Mouse (Mus musculus) cerebellum, adult 2 months (tissue): ENCODE data around the gene Narf.

ENCODE experiments used
- CTCF ChIP-seq: fragments of 200-500 bp; IDR thresholded peaks from 2 replicates; pipeline ENCODE4 v1.5.1; 2011; ENCODE audit warnings: low read depth, mild to moderate bottlenecking, control low read depth, low read length, moderate library complexity, borderline replicate concordance; ENCODE audit not compliant: insufficient read depth
- POLR2A ChIP-seq: fragments of 200-500 bp; IDR thresholded peaks from 2 replicates; pipeline ENCODE4 v1.6.1; 2011; ENCODE audit warnings: low read length, control low read depth, borderline replicate concordance; ENCODE audit not compliant: insufficient read depth

DNA sequence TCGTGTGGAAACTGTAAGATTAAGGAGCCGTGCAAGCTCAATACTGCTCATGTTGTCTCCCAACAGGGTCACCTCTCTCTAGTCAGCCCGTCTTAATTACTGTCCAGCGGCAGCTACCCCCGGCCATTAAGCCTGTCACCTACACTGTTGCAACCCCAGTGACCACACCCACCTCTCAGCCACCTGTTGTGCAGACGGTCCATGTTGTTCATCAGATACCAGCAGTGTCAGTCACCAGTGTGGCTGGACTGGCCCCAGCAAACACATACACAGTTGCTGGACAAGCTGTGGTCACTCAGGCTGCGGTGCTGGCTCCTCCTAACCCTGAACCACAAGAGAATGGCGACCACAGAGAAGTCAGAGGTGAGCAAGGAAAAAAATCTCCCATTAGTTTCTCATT lies 61.4 kb downstream of the Narf start:
- TF ChIP-seq CTCF (no peak), POLR2A (no peak)
